Mouse (Mus musculus) ES-Bruce4 (cell line): ENCODE data around the gene Emid1.

Source experiments
- CTCF ChIP-seq: IDR thresholded peaks from one replicate; pipeline ENCODE4 v1.8.1; 2011; ENCODE audit warnings: low read depth, low read length
- POLR2A ChIP-seq: IDR thresholded peaks from one replicate; pipeline ENCODE4 v1.8.1; 2011; ENCODE audit warnings: low read length; ENCODE audit not compliant: insufficient read depth

GRCm38 (mm10) chr11:5130111-5130665, 21.9 kb downstream of the Emid1 start:
- TF ChIP-seq CTCF (no peak), POLR2A (no peak)
